Mouse (Mus musculus): ENCODE measurements around the gene Clybl. TPM values are rescaled to one million over a fixed set of nuclear protein-coding genes. Genes with fewer than 3 reads are reported as not detected.

Gene Clybl
- total RNA-seq, 2 experiments from 2014 or later = 22.9 to 28.7 TPM

DNA sequence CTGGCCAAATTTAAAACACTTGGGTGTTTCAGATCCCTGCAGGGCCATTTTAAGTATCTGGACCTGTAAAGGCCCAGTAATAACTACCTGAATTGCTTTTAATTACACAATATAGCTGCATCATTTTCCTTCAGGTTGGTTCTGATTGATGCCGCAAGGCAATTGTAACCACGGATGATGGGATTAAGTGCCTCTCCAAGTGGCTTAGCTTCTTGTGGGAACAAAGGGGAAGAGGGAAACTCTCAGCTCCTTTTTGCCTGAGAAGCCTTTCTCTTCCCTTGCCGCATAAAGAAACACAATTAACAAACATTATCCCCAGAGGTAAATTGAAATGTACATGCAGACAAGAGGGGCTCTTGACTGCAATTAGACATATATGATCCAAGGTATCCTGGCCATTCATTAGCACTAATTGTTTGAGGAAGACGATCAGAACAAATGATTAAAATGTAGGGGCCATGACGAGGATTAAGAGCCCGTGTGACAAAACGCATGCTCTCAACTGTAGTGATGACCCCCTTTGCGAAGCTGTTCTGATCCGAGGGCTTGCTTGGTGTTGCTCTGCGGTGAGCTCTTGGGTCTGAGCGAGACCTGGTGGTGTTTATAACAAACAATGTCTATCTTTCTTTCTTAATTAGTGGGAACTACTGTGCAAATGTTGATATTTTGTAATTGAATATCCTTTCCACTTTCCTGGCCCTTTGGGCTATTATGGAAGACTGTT, 116.0 kb downstream of the Clybl start:
- DNase-seq (ENCODE audit: low spot score in 2 of 2) = no peak

DNA sequence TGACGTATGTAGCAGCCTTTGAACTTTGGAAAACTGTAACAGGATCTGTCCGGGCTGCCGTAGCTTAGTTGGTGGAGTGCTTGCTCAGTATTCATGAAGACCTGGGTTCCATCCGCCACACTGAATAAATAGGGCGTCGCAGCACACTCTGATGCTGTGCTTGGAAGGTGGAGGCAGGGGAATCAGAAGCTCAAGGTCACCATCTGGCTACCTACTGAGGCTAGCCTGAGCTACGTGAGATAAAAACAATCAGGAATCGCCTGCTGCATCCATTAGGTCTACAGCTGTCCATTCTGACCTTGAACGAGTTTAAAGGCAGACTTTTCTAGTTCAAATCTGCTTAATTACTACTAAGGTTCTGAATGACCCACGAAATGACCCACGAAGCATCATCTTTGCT, 118.8 kb downstream of the Clybl start:
- DNase-seq (ENCODE audit: low spot score in 2 of 2) = no peak

DNA sequence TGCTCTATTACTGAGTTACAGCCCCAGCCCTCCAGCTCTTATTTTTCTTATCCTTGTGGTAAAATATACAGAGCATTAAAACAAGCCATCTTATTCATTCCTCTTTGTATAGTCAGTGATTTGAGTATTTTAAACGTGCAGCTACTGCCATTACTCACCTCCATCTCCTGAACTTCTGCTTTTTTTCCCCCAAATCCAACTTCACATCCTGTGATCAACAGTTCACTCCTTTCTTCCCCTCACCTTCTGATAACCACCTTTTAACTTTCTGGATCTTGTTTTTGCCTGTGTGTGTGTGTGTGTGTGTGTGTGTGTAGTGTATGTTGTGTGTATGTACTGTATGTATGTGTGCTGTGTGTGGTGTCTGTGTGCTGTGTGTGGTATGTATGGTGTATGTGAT, 122.3 kb downstream of the Clybl start:
- DNase-seq (ENCODE audit: low spot score in 2 of 2) = no peak

DNA sequence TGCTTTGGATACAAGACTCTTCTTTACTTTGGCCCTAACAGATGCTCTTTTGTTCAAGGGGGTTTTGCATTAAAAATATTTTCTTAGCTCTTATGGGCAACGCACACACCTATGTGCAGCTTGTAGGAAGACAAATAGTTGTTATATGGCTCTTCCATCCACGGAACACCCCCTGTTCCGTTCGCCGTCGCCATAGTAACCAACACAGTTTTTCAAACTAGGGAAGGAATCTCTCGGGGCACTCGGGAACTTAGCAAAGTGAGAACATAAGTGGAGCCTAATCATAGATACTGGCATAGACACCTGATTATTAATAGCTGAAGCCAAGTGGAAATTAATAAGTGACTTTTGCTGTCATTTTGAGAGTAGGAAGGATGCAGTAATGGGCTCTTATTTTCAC, 123.6 kb downstream of the Clybl start:
- no peak for DNase-seq (ENCODE audit: low spot score in 2 of 2)

DNA sequence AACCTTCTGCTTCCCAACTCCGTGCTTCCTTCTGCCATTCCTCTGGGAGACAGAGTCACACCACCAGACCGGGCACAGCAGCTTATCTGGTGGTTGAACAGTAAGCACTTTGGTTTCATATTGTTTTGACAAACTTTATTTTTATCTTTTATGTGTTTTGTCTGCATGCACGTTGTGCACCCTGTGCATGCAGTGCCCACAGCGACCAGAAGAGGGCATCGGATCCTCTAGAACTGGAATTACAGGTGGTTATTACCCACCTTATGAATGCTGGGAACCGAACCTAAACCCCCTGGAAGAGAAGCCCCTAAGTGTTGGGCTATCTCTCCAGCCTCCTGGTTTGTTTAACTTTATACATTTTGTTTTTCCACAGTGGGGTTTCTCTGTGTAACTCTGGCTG, 130.9 kb downstream of the Clybl start:
- no peak for DNase-seq (ENCODE audit: low spot score in 2 of 2)

DNA sequence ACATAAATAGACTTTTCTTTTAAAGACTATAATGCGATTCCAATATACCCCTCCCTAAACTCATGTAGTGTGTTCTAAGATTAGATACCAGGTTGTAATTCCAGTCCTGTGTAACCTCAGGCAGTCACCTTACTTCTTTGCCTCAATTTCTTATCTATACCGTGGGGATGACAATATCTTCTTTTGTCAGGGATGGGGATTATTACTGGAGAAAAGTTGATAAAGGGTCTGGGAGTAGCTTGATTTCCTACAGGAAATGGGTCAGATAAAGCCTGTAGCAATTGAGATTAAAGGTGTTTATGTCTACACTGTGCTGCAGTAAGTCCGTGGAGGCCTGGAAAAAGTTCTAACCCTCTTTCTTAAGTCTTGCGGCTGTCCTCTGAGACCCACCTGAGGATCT, 131.8 kb downstream of the Clybl start:
- no peak for DNase-seq (ENCODE audit: low spot score in 2 of 2)

DNA sequence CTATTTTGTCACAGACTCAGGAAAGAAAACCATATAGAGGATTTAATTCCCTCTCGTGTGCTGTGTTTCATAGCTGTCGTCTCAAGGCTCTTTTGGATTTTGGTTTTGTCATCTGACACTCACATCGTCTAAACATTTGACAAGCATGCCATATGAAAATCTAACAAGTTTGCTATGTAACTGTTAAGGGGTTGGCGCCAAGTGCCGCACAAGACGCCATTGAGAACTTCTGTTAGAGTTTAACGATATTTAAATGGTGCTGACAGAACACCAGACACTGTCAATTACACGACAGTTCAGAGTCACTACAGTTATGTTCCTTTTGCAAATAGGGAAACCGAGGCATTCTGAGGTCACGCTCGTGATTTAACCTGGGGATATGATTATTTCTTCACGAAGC, 134.2 kb downstream of the Clybl start:
- DNase-seq (ENCODE audit: low spot score in 2 of 2) = no peak

DNA sequence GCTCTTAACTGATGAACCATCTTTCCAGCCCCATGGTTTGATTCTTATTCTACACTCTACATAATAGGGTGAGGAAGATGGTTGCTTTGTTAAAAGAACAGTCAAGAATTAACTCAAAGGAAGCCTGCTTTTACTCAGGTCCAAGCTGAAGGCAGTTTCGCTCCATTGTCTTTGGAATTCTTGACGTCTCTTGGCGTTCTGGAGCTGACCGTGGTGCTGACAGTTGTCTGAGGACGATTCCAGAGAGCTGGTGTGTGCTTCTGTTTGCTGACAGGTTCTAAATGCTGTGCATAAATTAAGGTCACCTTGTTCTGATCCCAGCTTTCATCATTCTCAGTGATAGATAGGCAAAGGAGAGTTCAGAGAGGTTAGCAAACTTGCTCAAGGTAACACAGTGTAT, 140.6 kb downstream of the Clybl start:
- no peak for DNase-seq (ENCODE audit: low spot score in 2 of 2)

DNA sequence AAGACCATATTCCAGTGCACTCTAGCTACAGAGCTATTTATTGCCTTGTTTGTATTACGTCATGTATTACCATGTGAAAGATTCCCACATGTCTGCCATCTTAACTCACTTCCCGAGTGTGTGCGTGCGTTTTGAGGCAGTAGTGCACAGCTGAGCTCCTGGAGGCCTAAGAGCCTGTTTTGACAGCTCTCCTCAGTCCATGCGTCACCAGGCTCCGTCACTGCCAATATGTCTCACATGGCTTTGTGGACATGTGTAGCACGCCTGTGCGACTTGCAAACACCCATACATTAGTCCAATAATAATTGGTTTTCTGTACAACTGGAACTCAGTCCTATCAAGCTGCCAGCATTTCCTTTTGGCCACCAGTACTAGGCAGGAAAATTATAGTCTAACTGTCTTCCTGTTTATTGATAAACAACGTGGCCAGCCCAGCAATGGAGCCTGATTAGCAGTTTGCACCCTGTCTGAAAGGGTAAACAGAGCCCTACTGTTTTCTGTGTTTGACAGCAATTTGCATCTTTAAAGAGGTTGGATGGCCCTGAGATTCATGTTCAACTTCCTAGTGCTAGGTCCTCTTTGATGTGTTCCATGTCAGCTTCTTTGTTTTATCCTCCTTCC, 142.4 kb downstream of the Clybl start:
- DNase-seq (ENCODE audit: low spot score in 2 of 2) = no peak

DNA sequence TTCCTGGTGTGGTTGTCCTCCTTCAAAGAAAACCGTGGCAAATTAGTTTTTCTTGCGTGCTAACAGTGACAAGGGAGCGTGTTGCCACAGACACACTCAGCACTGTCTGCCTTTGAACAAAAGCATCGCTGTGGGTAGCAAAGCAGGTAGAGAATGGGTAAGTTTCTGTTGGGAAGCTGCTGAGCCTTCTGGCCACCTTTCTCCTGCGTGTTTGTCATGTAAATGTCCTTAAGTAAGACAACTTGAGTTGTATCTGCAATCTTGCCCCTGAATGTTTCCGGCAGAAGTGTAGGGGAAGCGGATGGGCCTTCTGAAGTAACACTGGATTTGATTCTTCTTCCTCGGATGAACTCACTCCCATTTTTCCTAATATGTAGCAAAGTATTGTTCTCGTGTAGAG, 148.6 kb downstream of the Clybl start:
- no peak for DNase-seq (ENCODE audit: low spot score in 2 of 2)

DNA sequence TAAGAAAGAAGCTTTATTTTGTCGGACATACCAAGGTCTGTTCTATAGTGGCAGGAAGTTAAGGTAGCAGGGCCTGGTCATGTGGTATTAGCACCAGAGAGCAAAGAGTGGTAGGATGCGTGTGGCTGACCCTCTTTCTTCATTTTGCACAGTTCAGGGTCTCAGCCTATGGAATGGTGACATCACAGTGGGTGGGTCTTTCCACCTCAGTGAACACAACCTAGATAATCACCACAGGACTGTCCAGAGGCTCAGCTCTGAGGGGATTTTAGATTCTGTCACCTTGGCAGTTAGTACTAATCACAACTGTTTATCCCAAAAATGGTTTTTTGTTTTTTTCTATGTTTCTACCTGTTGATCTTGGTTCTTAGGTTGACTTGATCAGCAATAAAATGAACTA, 149.2 kb downstream of the Clybl start:
- no peak for DNase-seq (ENCODE audit: low spot score in 2 of 2)

DNA sequence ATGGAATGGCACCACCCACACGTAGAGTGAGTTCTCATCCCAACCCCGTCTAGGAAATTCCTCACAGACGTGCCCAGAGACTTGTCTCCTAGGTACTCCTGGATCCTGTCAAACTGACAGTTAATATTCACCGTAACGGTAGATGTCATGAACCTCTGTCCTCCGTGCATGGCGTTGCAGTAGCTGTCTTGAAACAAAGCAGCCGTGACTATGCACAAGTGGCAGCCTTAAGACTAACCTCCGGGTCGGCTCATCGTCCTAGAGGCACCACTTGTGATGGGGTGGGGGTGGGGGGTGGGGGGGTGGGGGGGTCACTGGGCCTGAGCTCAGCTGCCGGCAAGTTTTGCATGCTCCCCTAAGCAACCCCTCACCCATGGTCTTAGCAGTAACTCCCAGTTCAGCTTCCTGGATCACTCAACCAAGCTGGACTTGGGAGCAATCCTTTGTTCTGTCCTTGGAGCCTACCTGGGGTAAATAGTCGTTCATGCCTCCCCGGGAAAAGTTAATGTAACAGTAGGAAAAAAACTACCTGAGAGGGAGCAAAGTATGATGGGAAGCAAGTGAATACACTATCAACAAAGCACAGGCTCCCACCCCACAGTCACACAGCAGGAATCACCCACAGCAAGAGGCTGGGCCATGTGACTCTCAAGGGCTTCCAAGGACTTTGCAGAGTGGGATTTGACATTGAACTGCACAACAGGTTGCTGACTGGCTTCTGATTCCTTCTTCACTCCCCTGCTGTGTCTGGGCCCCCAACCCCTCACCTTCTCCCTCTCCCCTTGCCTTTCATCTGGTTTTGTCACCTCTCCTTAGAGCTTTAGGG, 150.3 kb downstream of the Clybl start:
- DNase-seq (ENCODE audit: low spot score in 2 of 2) = no peak

DNA sequence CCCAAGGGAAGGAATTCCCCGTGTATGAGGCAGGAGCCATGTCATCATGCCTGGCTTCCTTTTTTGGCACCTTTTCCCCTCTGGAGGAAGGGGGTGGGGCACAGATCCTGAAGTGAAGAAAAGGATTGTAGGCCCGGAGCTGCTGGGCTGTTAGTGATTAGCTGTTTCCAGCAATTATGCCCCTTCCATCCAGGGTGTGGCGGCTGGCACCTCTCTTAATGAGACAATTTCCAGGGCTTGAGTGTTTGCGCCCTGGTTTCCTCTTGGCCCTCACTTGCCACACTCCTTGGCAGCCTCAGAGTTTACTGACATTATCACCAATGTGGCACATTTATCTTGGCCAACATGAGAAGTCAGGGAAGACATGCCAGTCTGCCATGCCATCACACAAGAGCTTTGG, 155.5 kb downstream of the Clybl start:
- DNase-seq (ENCODE audit: low spot score in 2 of 2) = no peak

DNA sequence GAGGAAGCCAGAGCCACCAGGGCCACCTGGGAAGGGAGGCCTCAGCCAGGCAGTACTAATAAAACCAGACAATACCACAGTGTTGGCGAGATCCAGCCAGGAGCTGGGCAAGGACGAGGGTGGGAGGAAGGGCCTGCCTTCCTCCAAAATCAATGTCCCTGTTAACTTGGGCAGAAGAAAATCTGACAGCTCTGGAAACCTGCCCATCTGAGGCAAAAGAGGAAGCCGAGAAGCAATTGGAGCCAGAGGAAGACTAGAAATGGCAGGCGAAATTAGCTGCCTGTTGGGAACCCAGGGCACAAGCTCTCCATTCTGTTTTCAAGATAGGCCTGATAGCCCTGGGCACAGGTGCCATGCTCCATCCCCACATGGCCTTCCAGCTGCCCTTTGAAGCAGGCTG, 157.3 kb downstream of the Clybl start:
- no peak for DNase-seq (ENCODE audit: low spot score in 2 of 2)

DNA sequence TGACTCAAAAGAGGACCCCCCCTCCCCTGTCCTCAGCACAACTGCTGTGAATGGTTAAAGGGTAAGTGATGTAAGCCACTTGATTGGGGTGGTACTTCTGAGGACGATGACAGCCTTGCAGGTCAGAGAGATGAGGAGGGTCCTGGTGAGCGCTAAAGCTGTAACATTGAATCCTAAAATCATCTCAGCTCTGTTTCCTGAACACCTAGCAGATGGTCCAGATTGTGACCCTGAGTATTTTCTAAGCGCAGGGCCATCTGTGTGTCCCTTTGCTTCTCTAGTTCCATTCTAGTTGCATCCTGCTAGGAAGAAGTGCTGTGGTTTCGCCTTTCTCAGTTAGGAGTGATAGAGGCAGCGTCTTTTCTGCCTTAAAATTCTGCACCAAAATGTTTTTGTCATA, 158.6 kb downstream of the Clybl start:
- no peak for DNase-seq (ENCODE audit: low spot score in 2 of 2)

DNA sequence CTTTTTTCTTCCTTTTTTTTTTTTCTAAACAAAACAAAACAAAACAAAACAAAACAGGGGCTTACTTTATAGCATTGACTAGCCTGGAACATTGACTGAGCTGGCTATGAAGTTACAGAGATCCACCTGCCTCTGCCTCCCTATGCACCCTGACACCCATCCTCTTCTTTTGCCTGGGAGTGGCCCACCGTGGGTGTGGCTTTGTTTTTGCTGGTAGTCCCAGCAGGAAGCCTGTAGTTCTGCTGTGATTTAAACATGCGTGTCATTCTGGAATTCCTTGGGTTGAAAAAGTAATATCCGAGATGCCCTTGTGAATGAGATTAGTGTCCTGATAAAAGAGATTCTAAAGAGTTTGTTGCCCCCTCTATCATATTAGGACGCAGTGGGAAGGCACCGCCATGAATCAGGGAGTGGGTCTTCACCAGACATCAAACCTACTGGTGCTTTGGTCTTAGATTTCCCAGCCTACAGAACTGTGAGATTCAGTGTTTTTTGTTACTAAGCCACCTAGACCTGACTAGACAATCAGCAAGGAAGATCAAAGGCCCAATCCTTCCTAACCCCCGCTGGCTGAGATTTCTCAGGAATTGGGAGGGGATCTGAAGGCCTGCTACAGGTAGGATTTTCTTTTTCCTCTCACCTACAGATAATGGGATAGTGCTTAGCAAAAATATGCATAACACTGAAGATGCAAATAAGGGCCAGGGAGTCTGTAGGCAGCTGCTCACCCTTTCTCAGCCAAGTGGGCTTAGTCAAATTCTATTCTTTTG, 160.3 kb downstream of the Clybl start:
- no peak for DNase-seq (ENCODE audit: low spot score in 2 of 2)

DNA sequence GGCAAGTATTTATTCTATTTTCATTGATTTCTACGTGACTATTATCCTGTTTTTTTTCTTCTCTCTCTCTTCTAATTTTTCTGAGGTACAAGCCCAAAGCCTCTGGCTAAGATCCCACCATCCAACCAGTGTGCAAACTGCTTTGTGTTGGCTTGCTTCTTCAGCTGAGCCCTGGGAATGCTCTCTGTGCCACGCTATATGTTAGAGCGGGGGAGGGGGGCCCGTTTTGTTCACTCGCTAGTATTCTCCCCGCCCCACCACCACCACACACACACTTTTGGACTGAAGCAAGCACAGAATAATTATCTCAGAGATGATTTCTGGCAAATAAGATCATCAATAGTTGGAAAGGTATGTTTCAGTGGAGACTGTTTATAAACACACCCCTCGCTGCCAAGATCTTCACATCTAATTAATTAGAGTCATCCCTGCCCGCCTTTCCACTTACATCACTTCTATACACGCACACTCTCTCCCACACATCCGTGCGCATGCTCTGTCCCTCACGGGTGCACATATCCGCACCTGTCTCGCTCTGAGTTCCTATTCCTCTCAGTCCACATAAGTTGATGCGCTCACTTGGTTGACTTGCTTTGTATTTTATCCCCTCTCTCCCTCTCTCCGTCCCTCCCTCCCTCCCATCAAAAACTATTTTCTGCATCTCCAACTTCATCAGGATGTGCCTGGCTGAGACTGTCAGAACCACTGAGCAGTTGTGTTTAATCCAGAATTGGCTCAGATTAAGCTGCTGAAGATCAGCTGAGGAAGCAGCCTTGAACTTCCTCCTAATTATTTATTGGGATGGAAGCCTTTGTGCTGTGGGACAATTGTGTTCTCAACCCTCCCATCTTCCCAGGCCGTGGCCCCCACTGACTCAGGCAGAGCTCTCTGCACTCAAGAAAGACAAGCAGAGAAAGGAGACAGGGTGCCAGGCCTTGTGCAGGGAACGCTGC, 163.0 kb downstream of the Clybl start:
- DNase-seq (ENCODE audit: low spot score in 2 of 2) = no peak

DNA sequence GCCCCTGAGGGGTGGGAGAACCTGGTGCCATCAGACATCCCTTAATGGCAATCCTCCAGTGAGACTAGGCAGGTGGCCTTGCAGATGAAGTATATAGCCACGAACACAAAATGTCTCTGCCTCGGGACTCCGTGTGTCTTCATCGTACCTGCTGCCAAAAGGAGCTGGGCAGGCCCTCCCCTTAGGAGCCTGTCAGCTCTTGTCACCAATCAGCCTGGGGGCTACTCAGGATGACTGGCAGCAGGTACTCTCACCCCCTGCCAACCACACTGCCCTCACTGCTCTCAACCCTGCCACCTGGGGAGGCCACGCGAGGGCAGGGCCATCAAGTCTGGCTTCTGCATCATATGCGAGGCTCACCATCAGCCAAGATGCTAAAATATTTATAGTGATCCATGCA, 166.6 kb downstream of the Clybl start:
- no peak for DNase-seq (ENCODE audit: low spot score in 2 of 2)

DNA sequence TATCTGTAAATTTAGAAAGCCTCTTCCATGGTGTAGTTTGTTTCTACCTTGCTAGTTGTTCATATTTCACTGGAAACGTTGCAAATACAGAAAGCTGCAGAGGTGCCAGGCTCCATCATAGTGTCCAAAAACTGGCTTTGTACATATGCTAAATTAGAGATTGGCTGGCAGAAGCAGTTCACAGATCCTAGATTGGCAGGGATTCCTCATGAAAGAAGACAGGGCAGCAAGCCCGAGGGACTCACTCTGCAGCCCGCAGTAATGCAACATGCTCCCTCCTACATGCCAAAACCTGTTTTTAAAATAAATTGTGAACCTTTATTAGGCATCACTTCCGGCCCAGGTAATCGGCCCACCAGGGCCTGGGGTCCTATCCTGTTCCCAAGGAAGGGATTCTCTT, 167.8 kb downstream of the Clybl start:
- DNase-seq (ENCODE audit: low spot score in 2 of 2) = no peak

DNA sequence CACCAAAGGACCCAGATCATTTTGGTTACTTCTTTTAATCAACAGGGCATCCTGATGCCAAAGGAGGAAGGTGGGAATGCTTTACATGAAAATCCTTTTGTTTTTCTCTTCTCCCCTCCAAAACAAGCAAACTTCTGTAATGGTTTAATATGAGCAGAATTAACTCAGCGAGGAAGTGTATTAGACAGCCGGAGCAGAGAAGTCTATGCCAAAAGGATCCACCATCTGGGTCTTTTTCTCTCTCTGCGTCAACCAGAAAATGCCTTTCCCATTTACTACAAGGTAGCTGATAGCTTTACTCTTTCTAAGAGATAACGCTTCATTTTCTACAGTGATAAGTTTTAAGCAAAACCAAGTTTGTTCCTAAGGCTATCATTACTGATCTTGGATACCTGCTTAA, 168.3 kb downstream of the Clybl start:
- no peak for DNase-seq (ENCODE audit: low spot score in 2 of 2)

DNA sequence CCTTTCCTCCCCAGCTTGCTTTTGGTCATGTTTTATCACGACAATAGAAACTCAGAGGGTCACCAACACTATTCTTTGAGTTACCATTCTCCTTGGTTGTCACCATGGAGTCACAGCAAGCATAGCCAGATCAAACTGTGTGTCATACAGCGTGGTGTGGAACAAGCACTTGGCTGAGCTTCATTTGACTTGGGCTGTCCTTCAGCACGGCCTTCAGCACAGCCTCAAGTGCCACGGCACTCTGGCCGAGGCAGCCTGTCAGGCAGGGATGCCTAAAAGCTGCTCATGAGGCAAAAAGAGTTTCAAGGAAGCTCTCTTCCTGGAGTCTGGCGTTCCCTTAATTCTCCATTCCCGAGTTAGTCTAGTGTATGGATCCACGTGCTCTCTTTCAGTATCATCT, 169.3 kb downstream of the Clybl start:
- no peak for DNase-seq (ENCODE audit: low spot score in 2 of 2)
